Mouse (Mus musculus) splenic B cell, adult 2 months (primary cell): Measurements from ENCODE around the gene Zfp931.
A peak's percentile ranks its signal among the peaks of the same experiment; 100 is the strongest.
"Not testable (repeated sequence)": the region's sequence is repeated elsewhere in the genome, so short reads cannot be mapped to it uniquely, and the experiment has no call there.

Experiments
- DNase-seq: peaks from one replicate; pipeline ENCODE4 v3.0.0-alpha.2; 2011; ENCODE audit warnings: low read depth, low spot score
- H3K27me3 ChIP-seq: 2 replicates; pipeline ENCODE4 v1.6.1; 2012; ENCODE audit warnings: mild to moderate bottlenecking, low read length, moderate library complexity, mixed read lengths; ENCODE audit not compliant: control insufficient read depth, poor library complexity, insufficient read depth, severe bottlenecking
- H3K36me3 ChIP-seq: 2 replicates; pipeline ENCODE4 v1.6.1; 2012; ENCODE audit warnings: mild to moderate bottlenecking, low read length, moderate library complexity, mixed read lengths; ENCODE audit not compliant: control insufficient read depth, poor library complexity, insufficient read depth, severe bottlenecking

Gene Zfp931

DNA sequence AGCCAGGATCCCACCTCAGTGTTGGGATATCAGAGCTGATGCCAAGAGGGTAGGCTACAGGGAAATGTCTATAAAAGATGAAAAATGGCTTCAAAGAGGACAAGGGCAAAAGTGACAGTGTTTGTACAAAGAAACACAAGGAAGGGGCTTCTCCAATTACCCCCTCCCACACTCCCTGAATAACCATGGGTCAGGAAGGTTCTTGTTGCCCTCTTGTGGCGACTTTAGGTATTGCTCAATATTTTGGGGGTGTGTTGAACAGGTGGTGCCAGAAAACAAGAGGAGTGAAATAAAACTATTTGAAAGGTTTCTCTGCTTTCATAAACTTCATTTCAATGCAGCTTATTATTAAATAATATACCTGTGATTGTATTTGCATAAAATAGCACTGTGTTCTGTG lies 20.1 kb downstream of the Zfp931 start:
- Histone ChIP-seq H3K27me3 (no peaks in the 10 kb centered on the region), H3K36me3 (no peaks in the 10 kb centered on the region)
- peak; percentile 77 for DNase-seq

DNA sequence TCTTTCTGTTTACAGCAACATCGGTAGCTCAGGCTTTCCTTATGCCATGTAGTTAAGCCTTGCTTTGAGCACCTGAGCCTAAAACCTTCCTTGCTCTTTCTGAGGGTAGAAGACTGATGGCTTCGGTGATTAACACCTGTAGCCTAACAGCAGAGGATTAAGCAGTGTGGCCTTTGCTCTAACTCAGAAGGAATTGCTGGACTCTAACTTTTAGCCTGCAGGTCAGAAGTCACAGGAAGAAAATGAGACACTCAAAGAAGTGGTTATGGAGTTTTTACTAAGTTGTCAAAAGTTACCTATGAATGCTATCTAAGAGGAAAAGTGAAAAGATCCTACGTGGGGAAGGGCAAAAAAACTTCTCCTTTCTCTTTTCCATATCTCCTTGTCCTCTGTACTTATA lies 50.7 kb downstream of the Zfp931 start:
- not testable (repeated sequence) for H3K27me3 ChIP-seq, DNase-seq, H3K36me3 ChIP-seq

DNA sequence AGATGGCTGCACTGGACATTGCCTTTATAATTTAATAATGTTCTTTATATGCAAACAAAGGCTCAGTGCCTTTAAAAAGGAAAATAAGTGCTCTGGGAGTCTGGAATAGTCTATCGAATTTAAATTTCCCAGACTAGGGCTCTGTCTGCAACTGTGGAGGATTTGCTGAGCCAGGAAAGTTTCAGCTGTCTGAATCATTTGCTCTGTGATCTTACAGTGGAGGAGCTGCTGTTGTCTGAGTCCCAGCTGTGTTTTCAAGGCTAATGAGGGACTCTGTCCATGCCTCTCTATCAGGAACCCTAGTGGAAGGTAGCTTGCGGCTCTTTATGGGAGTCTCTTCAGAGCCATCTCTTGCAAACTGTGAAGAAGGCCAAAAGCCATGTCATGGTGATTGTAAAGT lies 54.4 kb downstream of the Zfp931 start:
- not testable (repeated sequence) for H3K27me3 ChIP-seq, H3K36me3 ChIP-seq, DNase-seq

DNA sequence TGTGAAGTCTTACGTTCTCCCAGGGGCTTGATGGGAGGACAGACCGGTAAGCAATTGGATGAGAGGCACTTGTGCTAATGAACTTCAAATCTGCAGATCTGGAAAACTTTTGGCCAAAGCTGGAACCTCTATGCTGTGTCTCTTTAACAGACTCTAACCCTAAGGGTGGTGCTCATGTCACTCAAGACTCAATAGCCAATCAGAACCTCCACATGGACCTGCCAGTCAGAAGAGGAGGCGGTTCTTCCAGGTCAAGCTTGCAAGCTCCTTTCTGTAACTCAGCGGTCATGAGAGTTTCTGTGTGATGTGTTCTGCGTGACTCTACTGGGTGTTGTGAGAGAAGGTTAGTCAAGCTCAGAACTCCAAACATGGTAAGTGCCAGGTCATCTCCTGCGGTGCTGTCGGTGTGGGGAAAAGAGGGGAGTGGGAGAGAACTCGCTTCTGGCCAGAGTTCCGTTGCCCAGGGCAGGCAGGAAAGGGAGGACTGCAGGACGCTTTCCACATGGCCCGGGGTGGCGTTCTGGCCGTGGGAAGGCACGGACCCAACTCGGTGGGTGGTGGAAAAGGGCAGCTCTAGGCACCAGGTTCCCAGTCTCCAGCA lies 55.2 kb downstream of the Zfp931 start, which contains the start of gene Zfp971:
Zfp971 (plus strand) TSS at position 274 of the 601 bp plus-strand sequence.
- peak; percentile 31 for DNase-seq

DNA sequence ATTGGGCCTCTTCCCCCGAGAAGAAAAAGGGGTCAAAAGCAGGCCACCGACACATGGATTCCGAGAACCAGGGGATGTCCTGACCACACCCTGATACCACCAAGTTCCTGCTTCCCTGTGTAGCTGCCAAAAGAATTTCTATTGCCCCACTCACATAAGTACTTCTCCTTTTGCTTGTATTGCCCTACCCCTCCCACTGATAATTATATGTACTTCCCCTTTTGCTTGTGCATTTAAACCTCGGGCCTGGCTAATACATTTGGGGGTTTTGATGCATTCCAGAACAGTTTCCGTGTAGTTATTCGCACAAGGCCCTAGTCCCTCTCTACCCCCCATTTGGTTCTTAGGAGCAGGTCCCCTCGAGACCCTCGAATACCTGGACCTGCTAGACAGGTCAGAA lies 57.5 kb downstream of the Zfp931 start:
- H3K36me3 ChIP-seq, H3K27me3 ChIP-seq: not testable (repeated sequence)
- DNase-seq, result peak; percentile 79

More for the DNA sequence above, 55.2 kb downstream of the Zfp931 start, which contains the start of gene Zfp971:
- not testable (repeated sequence) for H3K36me3 ChIP-seq, H3K27me3 ChIP-seq

DNA sequence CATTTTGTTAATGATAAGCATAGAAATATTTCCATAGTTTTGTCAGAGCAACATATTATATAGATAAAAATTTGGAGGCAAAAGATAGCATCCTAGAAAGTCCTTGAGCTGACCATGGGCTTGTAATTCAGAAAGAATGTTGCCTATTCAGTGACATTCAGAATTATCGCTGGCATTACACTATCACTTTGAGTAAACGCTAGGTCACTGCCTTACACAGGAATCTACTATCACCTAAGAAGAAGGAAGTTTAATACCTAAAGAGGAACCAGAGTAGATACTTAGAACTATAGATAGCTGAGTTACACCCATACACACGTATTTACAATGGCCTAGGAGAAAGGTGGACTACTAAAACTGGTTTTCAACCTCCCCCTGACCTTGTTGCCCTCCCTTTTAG lies 58.8 kb downstream of the Zfp931 start:
- H3K36me3 ChIP-seq, H3K27me3 ChIP-seq: not testable (repeated sequence)
- DNase-seq, result peak; percentile 2
